Mouse (Mus musculus) adrenal gland, adult 8-10 months (tissue): ENCODE data around the gene Tmsb4x. TPM values are rescaled to one million over a fixed set of nuclear protein-coding genes. Genes with fewer than 3 reads are reported as not detected.

Experiments used
- DNase-seq: peaks from one replicate; pipeline ENCODE4 v3.0.0; 2022
- total RNA-seq, 4 experiments: library from RNA; stranded (reverse); gene quantifications; 2 replicates each; pipeline ENCODE4 v1.2.4; 2022

The Tmsb4x gene
- total RNA-seq, 4 experiments from 2014 or later = 368 to 589 (median 495) TPM

- no peak for DNase-seq
Measured at GRCm38 (mm10) chrX:167179961-167180642, 29.0 kb downstream of the Tmsb4x start.

GRCm38 (mm10) chrX:167179549-167179948, 29.6 kb downstream of the Tmsb4x start:
- no peak for DNase-seq

- no peak for DNase-seq
Measured at GRCm38 (mm10) chrX:167175319-167175718, 33.8 kb downstream of the Tmsb4x start.

GRCm38 (mm10) chrX:167174311-167174710, 34.8 kb downstream of the Tmsb4x start:
- no peak for DNase-seq

- DNase-seq = no peak
Measured at GRCm38 (mm10) chrX:167172256-167172655, 36.9 kb downstream of the Tmsb4x start.

GRCm38 (mm10) chrX:167171281-167171680, 37.8 kb downstream of the Tmsb4x start:
- no peak for DNase-seq

- no peak for DNase-seq
Measured at GRCm38 (mm10) chrX:167167282-167167681, 41.8 kb downstream of the Tmsb4x start.

- no peak for DNase-seq
Measured at GRCm38 (mm10) chrX:167166051-167166450, 43.1 kb downstream of the Tmsb4x start.

- DNase-seq = no peak
Measured at GRCm38 (mm10) chrX:167157691-167158090, 51.4 kb downstream of the Tmsb4x start.

Other genes with a start within 250 kb of the Tmsb4x start
- 1 to 10 TPM in 3 of 4 experiments, under 1 TPM in 1; 0.91 to 5.1 (median 3.6) TPM for gene Tlr8, start 55.0 kb upstream of the Tmsb4x start, total RNA-seq
- gene Tlr7, start 121.2 kb upstream of the Tmsb4x start, total RNA-seq = 1 to 10 TPM; 1.8 to 7.9 (median 3.7) TPM
- 10 to 100 TPM; 25.9 to 30.3 (median 27.6) TPM for gene Prps2, start 173.4 kb upstream of the Tmsb4x start, total RNA-seq